In genomic region chr11:86075371-86075770, GRCm38 (mm10) we compare ENCODE assay signal across 14 mouse cellular contexts.
A peak's percentile ranks its signal among the peaks of the same experiment; 100 is the strongest.
DNase-seq lines count a peak whose midpoint lies in the region; ATAC-seq and TF ChIP-seq lines count a peak whose summit lies in the region.
"Had no signal": no experiment of that assay in that cellular context is flagged by ENCODE, and none has a peak within 500 bp of the region (broad histone marks: within the 10 kb centered on the region; RNA-seq: fewer than 3 reads in every experiment).

No protein-coding gene starts in this region.

- WGBS in intestine, postnatal 0 days = 75% methylated on average over 1 of the region's 1 CpGs
- WGBS in intestine, embryonic 16.5 days = 93% methylated on average over 1 of the region's 1 CpGs
- WGBS in limb, embryonic 10.5 days = 77% methylated on average over 1 of the region's 1 CpGs

- 0 out of 2 replicates have a peak, but pooled peaks have one; percentile 43 for TF ChIP-seq CTCF in intestine, postnatal 0 days (IDR thresholded peaks at IDR 0.05; ENCODE audit: low read depth)

- H3K4me1 ChIP-seq in intestine, postnatal 0 days (replicated peaks; ENCODE audit: control insufficient read depth, insufficient read depth, low read length) = no peaks in the 10 kb centered on the region
- no peaks in the 10 kb centered on the region for H3K4me1 ChIP-seq in intestine, embryonic 16.5 days (ENCODE audit: control insufficient read depth, insufficient read depth, low read length)
- H3K4me1 ChIP-seq in limb, embryonic 10.5 days = no peaks in the 10 kb centered on the region
- H3K4me1 ChIP-seq: heart, embryonic 15.5 days; hindbrain, embryonic 15.5 days; midbrain, embryonic 13.5 days; stomach, embryonic 15.5 days had no signal

- no peak for ATAC-seq in intestine, postnatal 0 days
- no peak for ATAC-seq in intestine, embryonic 16.5 days
- ATAC-seq: midbrain, embryonic 13.5 days had no signal

- peak; percentile 33 for DNase-seq in thymus, postnatal 4 days
- no peak for DNase-seq in thymus, postnatal 0 days (ENCODE audit: low spot score)
- peak; percentile 8 for DNase-seq in T-cell, adult 2 months (ENCODE audit: low spot score)
- no peak for DNase-seq in spleen, postnatal 14 days (ENCODE audit: low spot score in 2 of 2)
- DNase-seq in limb, embryonic 10.5 days (ENCODE audit: low spot score) = no peak
- DNase-seq: cerebellum, adult 9-10 months; gastrocnemius, postnatal 36 days; lung, postnatal 36 days had no signal

- no peaks in the 10 kb centered on the region for H3K27me3 ChIP-seq in intestine, postnatal 0 days (replicated peaks; ENCODE audit: control insufficient read depth, insufficient read depth, low read length)
- no peaks in the 10 kb centered on the region for H3K27me3 ChIP-seq in intestine, embryonic 16.5 days (replicated peaks; ENCODE audit: control insufficient read depth, insufficient read depth, low read length)
- no peaks in the 10 kb centered on the region for H3K27me3 ChIP-seq in limb, embryonic 10.5 days (ENCODE audit: low read depth, poor library complexity, severe bottlenecking)
- H3K27me3 ChIP-seq: heart, embryonic 15.5 days; hindbrain, embryonic 15.5 days; midbrain, embryonic 13.5 days; stomach, embryonic 15.5 days had no signal

- no peaks in the 10 kb centered on the region for H3K9me3 ChIP-seq in intestine, postnatal 0 days (ENCODE audit: control insufficient read depth)
- 0 out of 2 replicates have a peak, but pooled peaks cover 1% of the 10 kb centered on the region for H3K9me3 ChIP-seq in intestine, embryonic 16.5 days (ENCODE audit: control insufficient read depth, low read length)
- H3K9me3 ChIP-seq in limb, embryonic 10.5 days (replicated peaks) = no peaks in the 10 kb centered on the region
- H3K9me3 ChIP-seq: heart, embryonic 15.5 days; hindbrain, embryonic 15.5 days; midbrain, embryonic 13.5 days; stomach, embryonic 15.5 days had no signal

- H3K4me2 ChIP-seq in intestine, postnatal 0 days (replicated peaks; ENCODE audit: low read depth) = no peak overlapping the region
- H3K4me2 ChIP-seq in intestine, embryonic 16.5 days (ENCODE audit: low read depth, low read length) = no peak overlapping the region
- H3K4me2 ChIP-seq: heart, embryonic 15.5 days; hindbrain, embryonic 15.5 days; midbrain, embryonic 13.5 days; stomach, embryonic 15.5 days had no signal

- H3K36me3 ChIP-seq in intestine, postnatal 0 days (ENCODE audit: control insufficient read depth, insufficient read depth) = no peaks in the 10 kb centered on the region
- 0 out of 2 replicates have a peak, but pooled peaks cover 2% of the 10 kb centered on the region for H3K36me3 ChIP-seq in intestine, embryonic 16.5 days (ENCODE audit: control insufficient read depth, insufficient read depth, low read length)
- H3K36me3 ChIP-seq in limb, embryonic 10.5 days = peaks cover 22% of the 10 kb centered on the region
- H3K36me3 ChIP-seq: hindbrain, embryonic 15.5 days; midbrain, embryonic 13.5 days had no signal

- H3K27ac ChIP-seq in intestine, postnatal 0 days (ENCODE audit: low read depth, low read length) = no peak overlapping the region
- H3K27ac ChIP-seq in intestine, embryonic 16.5 days (ENCODE audit: low read length) = no peak overlapping the region
- H3K27ac ChIP-seq in limb, embryonic 10.5 days = no peak overlapping the region
- H3K27ac ChIP-seq: heart, embryonic 15.5 days; hindbrain, embryonic 15.5 days; midbrain, embryonic 13.5 days; stomach, embryonic 15.5 days had no signal

- no peak overlapping the region for H3K4me3 ChIP-seq in intestine, postnatal 0 days (ENCODE audit: low read depth, low read length)
- H3K4me3 ChIP-seq in intestine, embryonic 16.5 days (ENCODE audit: low read length) = no peak overlapping the region
- no peak overlapping the region for H3K4me3 ChIP-seq in limb, embryonic 10.5 days
- H3K4me3 ChIP-seq: heart, embryonic 15.5 days; hindbrain, embryonic 15.5 days; midbrain, embryonic 13.5 days; stomach, embryonic 15.5 days had no signal

- no peak overlapping the region for H3K9ac ChIP-seq in intestine, postnatal 0 days (ENCODE audit: low read depth, low read length)
- no peak overlapping the region for H3K9ac ChIP-seq in intestine, embryonic 16.5 days (ENCODE audit: low read depth, low read length)
- H3K9ac ChIP-seq: heart, embryonic 15.5 days; hindbrain, embryonic 15.5 days; midbrain, embryonic 13.5 days; stomach, embryonic 15.5 days had no signal

Comparison
In these comparisons a context has a peak if more than half of its experiments do, and no peak if none do; other contexts are left out.
1. DNase-seq: peak in thymus, postnatal 4 days (single experiment) and T-cell, adult 2 months (single experiment); none in thymus, postnatal 0 days (single experiment), spleen, postnatal 14 days (0 of 2) and limb, embryonic 10.5 days (single experiment).